Mouse (Mus musculus) skeletal muscle tissue, postnatal 0 days (tissue): ENCODE data around the gene Mypn. TPM values are rescaled to one million over a fixed set of nuclear protein-coding genes. Genes with fewer than 3 reads are reported as not detected.

Experiments used
- polyA plus RNA-seq: library from polyadenylated mRNA; unstranded; fragments of >200 nt; fragmentation: Nextera tagmentation; extraction: Ambion mirVana; gene quantifications from 2 replicates; pipeline ENCODE4 v1.2.1, GENCODE M21; 2015

Gene Mypn
- 53.1 and 56.9 TPM in 2 replicates for polyA plus RNA-seq

GRCm38 (mm10) chr10:63203728-63204127, at the start of gene Mypn:
TSS of gene Mypn (minus strand) at chr10:63203952.

GRCm38 (mm10) chr10:63243493-63244054, 39.8 kb upstream of the Mypn start, which contains the start of gene Herc4:
TSS of gene Herc4 (plus strand) at chr10:63243810.

GRCm38 (mm10) chr10:63099521-63099920, 104.2 kb downstream of the Mypn start, which contains the start of gene Atoh7:
TSS of gene Atoh7 (plus strand) at chr10:63099651.

Other genes starting within 250 kb of the Mypn start
- 10.8 and 11.6 TPM in 2 replicates for gene Rufy2, start 223.7 kb downstream of the Mypn start, polyA plus RNA-seq
- 27.3 and 28.2 TPM in 2 replicates for gene Hnrnph3, start 179.7 kb downstream of the Mypn start, polyA plus RNA-seq
- gene Pbld2, start 179.6 kb downstream of the Mypn start, polyA plus RNA-seq, result 0.83 and 0.96 TPM in 2 replicates
- 0.67 and 0.77 TPM in 2 replicates for gene Pbld1, start 143.8 kb downstream of the Mypn start, polyA plus RNA-seq
- gene Atoh7, start 104.3 kb downstream of the Mypn start, polyA plus RNA-seq, result not detected in 2 replicates
- gene Herc4, start 39.9 kb upstream of the Mypn start, polyA plus RNA-seq, result 21.1 and 21.2 TPM in 2 replicates
- 2.1 and 2.5 TPM in 2 replicates for gene Sirt1, start 177.8 kb upstream of the Mypn start, polyA plus RNA-seq
- gene Dnajc12, start 178.5 kb upstream of the Mypn start, polyA plus RNA-seq, result 20.4 and 21.5 TPM in 2 replicates
- not detected in 2 replicates for gene Gm7075, start 217.8 kb upstream of the Mypn start, polyA plus RNA-seq
- 6.5 TPM in 2 replicates for gene Ctnna3, start 226.1 kb upstream of the Mypn start, polyA plus RNA-seq